Mouse (Mus musculus): ENCODE data around the gene Rbms3. TPM values are rescaled to one million over a fixed set of nuclear protein-coding genes. Genes with fewer than 3 reads are reported as not detected.

Gene Rbms3
- polyA plus RNA-seq, 1 experiment, result 16.5 TPM

DNA sequence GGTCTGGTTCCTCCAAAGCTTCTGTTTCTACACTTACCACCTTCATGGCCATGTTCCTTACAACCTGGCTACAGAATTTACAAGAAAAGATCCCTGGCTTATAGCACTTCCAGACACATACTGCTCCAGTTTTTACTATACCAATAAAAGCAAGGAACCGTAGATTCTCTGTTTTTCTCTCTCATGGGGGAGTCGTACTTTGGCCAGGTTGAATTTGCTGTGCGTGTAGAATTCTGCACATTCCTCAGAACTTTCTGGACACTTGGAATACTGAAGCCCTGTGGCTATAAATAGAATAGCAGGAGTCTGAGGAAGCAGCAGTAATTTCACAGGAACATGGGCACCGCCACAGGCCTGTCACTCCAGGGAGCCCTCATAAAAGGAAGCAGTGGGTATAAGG lies 766.1 kb downstream of the Rbms3 start:
- Histone ChIP-seq H3K27ac (ENCODE audit: insufficient read depth, low read depth, low read length) (peak overlapping the region; percentile 48), H3K36me3 (ENCODE audit: control insufficient read depth, insufficient read depth, low read length) (no peaks in the 10 kb centered on the region), H3K4me3 (ENCODE audit: insufficient read depth, low read depth, low read length) (no peak overlapping the region), H3K27me3 (replicated peaks; ENCODE audit: control insufficient read depth, insufficient read depth, low read length) (no peaks in the 10 kb centered on the region; the same call in 1 of the 2 replicates), H3K4me1 (ENCODE audit: control insufficient read depth, insufficient read depth, low read length) (peaks cover 10% of the 10 kb centered on the region; the same call in 1 of the 2 replicates)
- WGBS, result 10% methylated on average over 4 of the region's 4 CpGs
- DNase-seq, result peak; percentile 73
- no peak for TF ChIP-seq CTCF (conservative IDR thresholded peaks at IDR 0.05; ENCODE audit: insufficient read depth, insufficient read length, low read depth, low read length)
- TF ChIP-seq POLR2A (IDR thresholded peaks at IDR 0.05; ENCODE audit: low read depth, low read length), result no peak

DNA sequence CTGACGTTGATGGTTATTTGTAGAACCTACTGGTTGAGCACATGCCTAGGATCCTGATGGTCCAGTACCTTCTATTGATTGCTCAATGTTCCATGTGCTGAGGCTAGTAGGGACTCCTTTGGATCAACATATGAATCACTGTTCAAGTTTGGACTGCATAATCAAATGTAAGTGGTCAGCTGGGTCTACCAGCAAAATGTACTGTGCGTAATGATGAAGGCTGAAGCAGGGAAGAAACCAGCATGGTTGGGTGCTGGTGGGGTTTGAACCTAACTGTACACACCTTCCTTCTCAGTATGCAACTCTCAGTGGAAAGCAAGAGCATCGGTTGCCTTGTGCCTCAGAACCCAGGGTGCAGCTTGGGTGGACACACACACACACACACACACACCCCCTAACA lies 767.4 kb downstream of the Rbms3 start:
- TF ChIP-seq POLR2A (IDR thresholded peaks at IDR 0.05; ENCODE audit: low read depth, low read length) (no peak), CTCF (conservative IDR thresholded peaks at IDR 0.05; ENCODE audit: insufficient read depth, insufficient read length, low read depth, low read length) (no peak)
- 90% methylated on average over 3 of the region's 3 CpGs for WGBS

DNA sequence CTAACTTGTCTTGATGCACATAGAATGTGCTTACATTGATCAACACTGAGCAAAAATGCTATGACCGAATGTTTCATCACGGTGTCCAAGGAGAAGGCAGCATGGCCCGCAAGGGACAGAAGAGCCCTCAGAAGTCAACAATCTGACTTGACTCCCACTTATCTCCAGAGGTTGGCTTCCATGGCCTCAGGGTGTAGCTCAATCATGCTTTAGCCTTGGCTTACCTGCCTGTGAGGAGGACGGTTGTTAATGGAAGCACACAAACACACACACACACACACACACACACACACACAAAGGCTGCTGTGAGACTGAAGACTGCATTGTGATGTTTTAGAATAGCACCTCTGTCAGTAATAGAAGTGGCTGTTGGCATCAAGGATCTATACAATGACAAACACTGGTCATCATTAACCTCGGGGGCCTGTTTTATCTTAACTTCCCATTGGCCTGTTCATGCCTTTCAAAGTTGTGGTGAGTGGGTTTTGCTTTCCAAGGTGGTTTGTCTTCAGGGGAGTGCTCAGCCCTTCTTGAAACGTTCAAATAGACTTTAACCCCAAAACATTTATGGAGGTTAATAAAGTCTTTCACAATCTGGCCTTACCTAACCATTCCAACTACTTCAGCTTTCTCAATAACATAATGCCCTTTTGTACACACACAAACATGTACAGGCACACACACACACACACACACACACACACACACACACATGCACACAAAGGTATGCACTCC lies 771.7 kb downstream of the Rbms3 start:
- Histone ChIP-seq H3K36me3 (ENCODE audit: control insufficient read depth, insufficient read depth, low read length) (no peaks in the 10 kb centered on the region), H3K4me3 (ENCODE audit: insufficient read depth, low read depth, low read length) (no peak overlapping the region), H3K4me1 (ENCODE audit: control insufficient read depth, insufficient read depth, low read length) (0 out of 2 replicates have a peak, but pooled peaks cover under 1% of the 10 kb centered on the region), H3K27me3 (replicated peaks; ENCODE audit: control insufficient read depth, insufficient read depth, low read length) (no peaks in the 10 kb centered on the region; the same call in 1 of the 2 replicates), H3K27ac (ENCODE audit: insufficient read depth, low read depth, low read length) (no peak overlapping the region)
- no peak for DNase-seq
- WGBS, result 85% methylated on average over 6 of the region's 6 CpGs
- TF ChIP-seq CTCF (conservative IDR thresholded peaks at IDR 0.05; ENCODE audit: insufficient read depth, insufficient read length, low read depth, low read length) (no peak), POLR2A (IDR thresholded peaks at IDR 0.05; ENCODE audit: low read depth, low read length) (no peak)

More for the DNA sequence above, 767.4 kb downstream of the Rbms3 start:
- Histone ChIP-seq H3K4me1 (ENCODE audit: control insufficient read depth, insufficient read depth, low read length) (peaks cover 10% of the 10 kb centered on the region; the same call in 1 of the 2 replicates), H3K27ac (ENCODE audit: insufficient read depth, low read depth, low read length) (no peak overlapping the region), H3K36me3 (ENCODE audit: control insufficient read depth, insufficient read depth, low read length) (no peaks in the 10 kb centered on the region), H3K4me3 (ENCODE audit: insufficient read depth, low read depth, low read length) (no peak overlapping the region), H3K27me3 (replicated peaks; ENCODE audit: control insufficient read depth, insufficient read depth, low read length) (no peaks in the 10 kb centered on the region; the same call in 1 of the 2 replicates)
- DNase-seq, result no peak

DNA sequence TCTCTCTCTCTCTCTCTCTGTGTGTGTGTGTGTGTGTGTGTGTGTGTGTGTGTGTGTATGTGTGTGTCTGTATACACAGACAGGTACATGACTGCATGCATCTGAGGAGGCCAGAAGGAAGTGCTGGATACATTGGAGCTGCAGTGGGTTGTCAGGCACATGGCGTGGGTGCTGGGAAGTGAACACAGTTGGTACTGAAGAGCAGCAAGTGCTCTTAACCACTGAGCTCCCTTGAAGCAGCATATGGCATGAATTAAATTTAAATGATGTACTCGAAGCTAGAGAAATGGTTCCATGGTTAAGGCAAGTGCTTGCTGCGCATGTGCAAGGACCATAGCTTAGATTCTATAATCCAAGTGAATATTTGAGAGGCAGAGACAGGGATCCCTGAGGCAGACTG lies 772.6 kb downstream of the Rbms3 start:
- no peak overlapping the region for H3K27ac ChIP-seq (ENCODE audit: insufficient read depth, low read depth, low read length)
- no peaks in the 10 kb centered on the region for H3K4me1 ChIP-seq (ENCODE audit: control insufficient read depth, insufficient read depth, low read length)
- no peak for TF ChIP-seq CTCF (conservative IDR thresholded peaks at IDR 0.05; ENCODE audit: insufficient read depth, insufficient read length, low read depth, low read length)
- no peak for TF ChIP-seq POLR2A (IDR thresholded peaks at IDR 0.05; ENCODE audit: low read depth, low read length)
- H3K36me3 ChIP-seq (ENCODE audit: control insufficient read depth, insufficient read depth, low read length), result no peaks in the 10 kb centered on the region
- no peaks in the 10 kb centered on the region for H3K27me3 ChIP-seq (replicated peaks; ENCODE audit: control insufficient read depth, insufficient read depth, low read length)
- no peak for DNase-seq
- no peak overlapping the region for H3K4me3 ChIP-seq (ENCODE audit: insufficient read depth, low read depth, low read length)
- 95% methylated on average over 3 of the region's 3 CpGs for WGBS

DNA sequence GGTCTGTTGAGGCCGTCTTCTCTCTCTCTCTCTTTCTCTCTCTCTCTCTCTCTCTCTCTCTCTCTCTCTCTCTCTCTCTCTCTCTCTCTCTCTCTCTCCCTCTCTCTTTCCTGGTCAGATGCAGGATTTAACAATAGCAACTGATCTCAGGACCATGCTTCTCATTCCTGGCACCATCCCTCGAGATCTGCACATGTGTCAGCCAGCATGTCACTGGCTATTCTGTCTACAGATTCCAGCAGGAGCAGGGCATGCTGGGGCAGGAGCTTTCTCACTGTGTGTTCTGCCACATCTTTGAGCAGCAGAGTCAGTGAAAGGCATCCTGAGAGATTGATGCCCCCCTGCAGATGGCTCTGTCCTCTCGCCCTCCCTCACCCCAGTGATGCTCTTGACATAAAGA lies 774.0 kb downstream of the Rbms3 start:
- H3K27me3 ChIP-seq (replicated peaks; ENCODE audit: control insufficient read depth, insufficient read depth, low read length), result no peaks in the 10 kb centered on the region
- H3K27ac ChIP-seq (ENCODE audit: insufficient read depth, low read depth, low read length), result no peak overlapping the region
- TF ChIP-seq CTCF (conservative IDR thresholded peaks at IDR 0.05; ENCODE audit: insufficient read depth, insufficient read length, low read depth, low read length), result no peak
- no peak for TF ChIP-seq POLR2A (IDR thresholded peaks at IDR 0.05; ENCODE audit: low read depth, low read length)
- no peaks in the 10 kb centered on the region for H3K36me3 ChIP-seq (ENCODE audit: control insufficient read depth, insufficient read depth, low read length)
- H3K4me1 ChIP-seq (ENCODE audit: control insufficient read depth, insufficient read depth, low read length), result no peaks in the 10 kb centered on the region
- H3K4me3 ChIP-seq (ENCODE audit: insufficient read depth, low read depth, low read length), result no peak overlapping the region
- 87% methylated on average over 3 of the region's 3 CpGs for WGBS
- no peak for DNase-seq

DNA sequence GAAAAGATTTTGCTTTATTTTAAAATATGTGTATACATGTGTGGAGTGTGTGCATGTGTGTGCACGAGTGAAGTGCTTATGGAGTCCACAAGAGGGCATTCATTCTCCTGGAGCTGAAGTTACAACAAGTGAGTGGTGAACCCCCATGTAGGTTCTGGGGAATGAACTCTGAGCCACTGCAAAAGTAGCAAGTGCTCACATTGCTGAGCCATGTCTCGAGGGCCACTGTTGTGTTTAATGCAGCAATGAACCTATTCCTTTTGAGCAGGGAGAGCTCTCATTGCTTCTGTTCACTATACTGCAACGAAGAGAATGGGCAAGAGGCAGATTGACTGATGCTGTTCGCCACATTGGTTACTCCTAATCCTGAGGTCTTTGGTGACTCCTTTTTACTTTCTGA lies 780.8 kb downstream of the Rbms3 start:
- TF ChIP-seq POLR2A (IDR thresholded peaks at IDR 0.05; ENCODE audit: low read depth, low read length) (no peak), CTCF (conservative IDR thresholded peaks at IDR 0.05; ENCODE audit: insufficient read depth, insufficient read length, low read depth, low read length) (no peak)
- WGBS, result 98% methylated on average over 4 of the region's 4 CpGs
- H3K36me3 ChIP-seq (ENCODE audit: control insufficient read depth, insufficient read depth, low read length), result no peaks in the 10 kb centered on the region
- no peaks in the 10 kb centered on the region for H3K4me1 ChIP-seq (ENCODE audit: control insufficient read depth, insufficient read depth, low read length)
- peak overlapping the region; percentile 86 for H3K27ac ChIP-seq (ENCODE audit: insufficient read depth, low read depth, low read length)
- no peak overlapping the region for H3K4me3 ChIP-seq (ENCODE audit: insufficient read depth, low read depth, low read length)
- DNase-seq, result no peak
- H3K27me3 ChIP-seq (replicated peaks; ENCODE audit: control insufficient read depth, insufficient read depth, low read length), result no peaks in the 10 kb centered on the region

DNA sequence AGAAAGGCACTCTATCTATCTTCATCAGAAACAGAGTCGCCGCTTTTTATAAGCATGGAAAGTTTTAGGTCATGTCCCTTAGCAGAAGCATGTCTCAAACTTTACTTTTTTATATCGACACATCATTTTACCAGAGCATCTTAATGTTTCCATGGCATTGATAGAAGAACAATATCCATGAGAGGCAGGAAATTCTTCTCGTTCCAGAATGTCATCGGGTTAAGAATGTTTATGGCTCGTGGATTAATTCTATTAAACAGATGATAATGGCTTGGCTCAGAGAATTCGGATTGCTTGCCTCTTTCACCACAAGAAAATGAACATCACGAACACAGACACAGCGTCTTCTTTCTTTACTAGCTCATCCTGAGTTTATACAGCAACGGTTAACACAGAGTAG lies 781.5 kb downstream of the Rbms3 start:
- DNase-seq, result peak; percentile 58
- Histone ChIP-seq H3K4me3 (ENCODE audit: insufficient read depth, low read depth, low read length) (no peak overlapping the region), H3K27ac (ENCODE audit: insufficient read depth, low read depth, low read length) (peak overlapping the region; percentile 86), H3K4me1 (ENCODE audit: control insufficient read depth, insufficient read depth, low read length) (no peaks in the 10 kb centered on the region), H3K27me3 (replicated peaks; ENCODE audit: control insufficient read depth, insufficient read depth, low read length) (no peaks in the 10 kb centered on the region), H3K36me3 (ENCODE audit: control insufficient read depth, insufficient read depth, low read length) (no peaks in the 10 kb centered on the region)
- WGBS, result 65% methylated on average over 10 of the region's 10 CpGs
- TF ChIP-seq CTCF (conservative IDR thresholded peaks at IDR 0.05; ENCODE audit: insufficient read depth, insufficient read length, low read depth, low read length) (no peak), POLR2A (IDR thresholded peaks at IDR 0.05; ENCODE audit: low read depth, low read length) (no peak)
